Comparison of ENCODE assay signal across 8 mouse cellular contexts in the genomic region with DNA sequence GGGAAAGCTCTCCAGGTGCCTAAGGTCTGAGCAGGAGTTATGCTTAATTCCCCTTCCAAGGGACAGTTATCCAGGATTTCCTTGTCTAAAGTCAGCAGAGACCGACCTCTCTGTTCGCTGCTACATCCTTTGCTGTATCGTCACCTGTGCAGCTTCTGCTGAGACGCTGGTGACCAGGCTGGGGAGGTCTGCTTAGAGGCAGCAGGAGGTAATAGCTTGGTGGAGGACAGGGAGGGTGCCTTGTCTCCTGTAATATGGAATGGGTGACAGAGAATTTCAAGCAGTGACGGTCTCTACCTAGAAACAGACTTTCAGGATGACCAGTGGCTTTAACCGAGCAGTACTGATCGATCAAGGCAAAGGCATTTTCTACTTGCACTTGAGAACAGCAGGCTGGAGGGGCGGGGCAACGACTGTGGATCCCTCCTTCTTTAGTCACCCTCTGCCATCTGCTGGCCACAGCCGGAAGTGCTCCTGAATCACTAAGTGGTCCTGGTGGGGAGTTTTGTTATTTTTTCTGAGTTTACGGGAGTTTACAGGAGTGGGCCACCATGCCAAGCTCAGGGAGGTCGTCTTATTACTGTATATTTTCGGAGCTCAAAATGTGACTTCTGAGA. TPM values are rescaled to one million over a fixed set of nuclear protein-coding genes. Genes with fewer than 3 reads are reported as not detected.
DNase-seq lines count a peak whose midpoint lies in the region; ATAC-seq and TF ChIP-seq lines count a peak whose summit lies in the region.

No protein-coding gene starts in this region.

- TF ChIP-seq CTCF in Patski (IDR thresholded peaks at IDR 0.05): peak; percentile 94

- peak; percentile 20 for DNase-seq in Patski (ENCODE audit: low read depth, low spot score)
- peak; percentile 86 to 94 for DNase-seq in cerebellum, postnatal 14 days
- DNase-seq in frontal cortex, postnatal 14 days (ENCODE audit: low spot score in 2 of 2): peak; percentile 51 to 81
- DNase-seq in layer of hippocampus, postnatal 14 days (ENCODE audit: low spot score in 2 of 2): peak; percentile 79 to 83
- peak; percentile 87 for DNase-seq in lung, postnatal 14 days
- DNase-seq in retina, embryonic 14.5 days (ENCODE audit: low spot score): peak; percentile 96
- peak; percentile 79 to 84 for DNase-seq in thymus, postnatal 36 days

- H3K4me3 ChIP-seq in hindbrain, embryonic 13.5 days: peak overlapping the region; percentile 11; the same call in 1 of the 2 replicates

- peak overlapping the region; percentile 56; the same call in 1 of the 2 replicates for H3K9ac ChIP-seq in hindbrain, embryonic 13.5 days

- CTCF ChIA-PET in Patski (lab: Charles Lee): interaction anchor here (1.3 to 2.5 kb wide), 5 partner anchors 45 to 108 kb away, joined by 3 to 13 read pairs (median 3); no protein-coding TSS in a partner anchor

- H3K4me2 ChIP-seq in hindbrain, embryonic 13.5 days: peak overlapping the region; percentile 48

- peak; percentile 93 for ATAC-seq in Patski
- peak; percentile 66 for ATAC-seq in hindbrain, embryonic 13.5 days (ENCODE audit: low FRiP score)

- peaks cover 11% of the 10 kb centered on the region for H3K27me3 ChIP-seq in Patski
- no peaks in the 10 kb centered on the region for H3K27me3 ChIP-seq in hindbrain, embryonic 13.5 days

- H3K9me3 ChIP-seq in hindbrain, embryonic 13.5 days: no peaks in the 10 kb centered on the region

- in situ Hi-C loops in Patski (cut with MboI; ENCODE audit: low pct_unique_long_range_greater_than_20kb): loop anchor here (5.0 kb wide), 3 partner anchors 46 to 301 kb away; no protein-coding TSS in a partner anchor

- H3K36me3 ChIP-seq in hindbrain, embryonic 13.5 days: no peaks in the 10 kb centered on the region

- POLR2A ChIA-PET in Patski (lab: Charles Lee): no interaction called here

- WGBS in hindbrain, embryonic 13.5 days: 17% methylated on average over 13 of the region's 13 CpGs

- H3K27ac ChIP-seq in hindbrain, embryonic 13.5 days: no peak overlapping the region

- peaks cover 9% of the 10 kb centered on the region; the same call in 1 of the 2 replicates for H3K4me1 ChIP-seq in hindbrain, embryonic 13.5 days (replicated peaks)

RNA-seq across cellular contexts. Expression of a gene that starts 50.7 kb away (rescaled TPM):
- polyA plus RNA-seq in Patski (2021): 113 TPM
- 53.6 and 56.1 TPM in 2 replicates for polyA plus RNA-seq in hindbrain, embryonic 13.5 days (2015; fragmentation: Nextera tagmentation; extraction: Ambion mirVana)
- total RNA-seq in layer of hippocampus, postnatal 14 days (2021): 10 to 100 TPM; 82.9 to 89.5 TPM

Comparison
In these comparisons a context has a peak if more than half of its experiments do, and no peak if none do; other contexts are left out.
1. DNase-seq: peak in every context shown above with its lines; median percentile 96 in retina, embryonic 14.5 days; 90 in cerebellum, postnatal 14 days; 87 in lung, postnatal 14 days; 82 in thymus, postnatal 36 days; 81 in layer of hippocampus, postnatal 14 days; 66 in frontal cortex, postnatal 14 days; 20 in Patski.